Mouse (Mus musculus) spleen, adult 2 months (tissue): ENCODE data around the gene Kdsr.

Source experiments
- CTCF ChIP-seq: fragments of 200-500 bp; IDR thresholded peaks from 2 replicates; pipeline ENCODE4 v1.5.1; 2011; ENCODE audit warnings: mild to moderate bottlenecking, inconsistent platforms; ENCODE audit not compliant: insufficient read depth, insufficient read length, insufficient replicate concordance; ENCODE audit errors: extremely low read depth
- POLR2A ChIP-seq: fragments of 200-500 bp; IDR thresholded peaks from 2 replicates; pipeline ENCODE4 v1.6.1; 2011; ENCODE audit warnings: low read depth, low read length, inconsistent platforms

DNA sequence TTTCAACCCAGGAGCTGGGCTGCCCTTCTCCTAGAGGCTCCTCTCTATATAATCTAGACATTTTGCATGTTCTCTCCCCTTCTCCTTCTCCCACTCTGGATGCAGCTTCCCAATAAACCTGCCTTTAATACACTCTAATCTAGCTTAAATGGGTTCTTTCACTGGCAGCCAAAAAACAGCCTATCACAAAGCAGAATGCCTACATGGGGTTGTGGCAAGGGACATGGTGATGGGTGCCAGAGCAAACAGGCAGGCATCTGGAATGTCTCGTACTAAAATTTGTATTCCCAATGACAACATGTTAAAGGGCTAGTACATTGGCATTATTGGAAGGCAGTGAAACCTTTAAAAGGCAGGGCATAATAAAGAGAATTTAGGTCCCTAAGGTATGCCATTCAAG, 8.9 kb downstream of the Kdsr start:
- TF ChIP-seq CTCF, result no peak
- no peak for TF ChIP-seq POLR2A
